Mouse (Mus musculus) cortical plate, adult 2 months (tissue): ENCODE results near the gene Dusp23. TPM values are rescaled to one million over a fixed set of nuclear protein-coding genes. Genes with fewer than 3 reads are reported as not detected.

ENCODE experiments used
- H3K27ac ChIP-seq: fragments of 200-500 bp; 2 replicates; pipeline ENCODE4 v1.5.1; 2012; ENCODE audit warnings: low read length, control low read depth, inconsistent platforms; ENCODE audit not compliant: insufficient read depth
- H3K4me1 ChIP-seq: fragments of 200-500 bp; 2 replicates; pipeline ENCODE4 v1.6.1; 2011; ENCODE audit warnings: low read length; ENCODE audit not compliant: control insufficient read depth, insufficient read depth
- H3K4me3 ChIP-seq: fragments of 200-500 bp; 2 replicates; pipeline ENCODE4 v1.5.1; 2011; ENCODE audit warnings: mild to moderate bottlenecking, low read length, control low read depth; ENCODE audit not compliant: insufficient read depth
- CTCF ChIP-seq: fragments of 200-500 bp; IDR thresholded peaks from 2 replicates; pipeline ENCODE4 v1.5.1; 2011; ENCODE audit warnings: mild to moderate bottlenecking, control low read depth, low read length; ENCODE audit not compliant: insufficient read depth; ENCODE audit errors: extremely low read depth
- POLR2A ChIP-seq: fragments of 200-500 bp; IDR thresholded peaks from 2 replicates; pipeline ENCODE4 v1.6.1; 2011; ENCODE audit warnings: mild to moderate bottlenecking, low read length, control low read depth; ENCODE audit not compliant: insufficient read depth; ENCODE audit errors: extremely low read depth
- polyA plus RNA-seq: library from polyadenylated mRNA; depleted of rRNA; stranded (reverse); fragments of >200 nt; gene quantifications from 2 replicates; pipeline ENCODE4 v1.2.3, GENCODE M21; 2012

Gene Dusp23
- polyA plus RNA-seq, 1 experiment: 11.6 TPM

GRCm38 (mm10) chr1:172612745-172613144, 20.0 kb downstream of the Dusp23 start:
- TF ChIP-seq CTCF: peak; percentile 45
- no peak for TF ChIP-seq POLR2A
- H3K4me3 ChIP-seq: no peak overlapping the region
- no peaks in the 10 kb centered on the region for H3K4me1 ChIP-seq
- H3K27ac ChIP-seq: no peak overlapping the region

GRCm38 (mm10) chr1:172611304-172611703, 21.5 kb downstream of the Dusp23 start:
- Histone ChIP-seq H3K4me1 (no peaks in the 10 kb centered on the region), H3K4me3 (no peak overlapping the region), H3K27ac (no peak overlapping the region)
- TF ChIP-seq CTCF (no peak), POLR2A (no peak)

GRCm38 (mm10) chr1:172602326-172602725, 30.4 kb downstream of the Dusp23 start, which contains the start of gene Fcrl6:
TSS of gene Fcrl6 (minus strand) at chr1:172602551.
- TF ChIP-seq POLR2A: no peak
- TF ChIP-seq CTCF: no peak

GRCm38 (mm10) chr1:172594495-172594894, 38.3 kb downstream of the Dusp23 start:
- no peaks in the 10 kb centered on the region for H3K4me1 ChIP-seq
- no peak for TF ChIP-seq POLR2A
- TF ChIP-seq CTCF: peak; percentile 50
- H3K4me3 ChIP-seq: no peak overlapping the region
- H3K27ac ChIP-seq: no peak overlapping the region

More at GRCm38 (mm10) chr1:172602326-172602725, 30.4 kb downstream of the Dusp23 start, which contains the start of gene Fcrl6:
- H3K4me1 ChIP-seq: no peaks in the 10 kb centered on the region
- H3K4me3 ChIP-seq: no peak within 1 kb of the TSS
- no peak within 1 kb of the TSS for H3K27ac ChIP-seq

GRCm38 (mm10) chr1:172593956-172594355, 38.8 kb downstream of the Dusp23 start:
- no peak for TF ChIP-seq CTCF
- H3K27ac ChIP-seq: no peak overlapping the region
- H3K4me3 ChIP-seq: no peak overlapping the region
- H3K4me1 ChIP-seq: no peaks in the 10 kb centered on the region

- TF ChIP-seq CTCF: no peak
- no peak for TF ChIP-seq POLR2A
- Histone ChIP-seq H3K27ac (no peak overlapping the region), H3K4me1 (no peaks in the 10 kb centered on the region), H3K4me3 (no peak overlapping the region)
Measured at GRCm38 (mm10) chr1:172593321-172593720, 39.4 kb downstream of the Dusp23 start.

- TF ChIP-seq POLR2A (no peak), CTCF (no peak)
- Histone ChIP-seq H3K4me1 (no peaks in the 10 kb centered on the region; the same call in 1 of the 2 replicates), H3K27ac (no peak within 1 kb of the TSS), H3K4me3 (no peak within 1 kb of the TSS)
Measured at GRCm38 (mm10) chr1:172590385-172590784, 42.4 kb downstream of the Dusp23 start, which contains the start of gene Slamf8. TSS of gene Slamf8 (minus strand) at chr1:172590568.

- Histone ChIP-seq H3K27ac (no peak overlapping the region), H3K4me1 (no peaks in the 10 kb centered on the region; the same call in 1 of the 2 replicates), H3K4me3 (no peak overlapping the region)
- TF ChIP-seq CTCF: no peak
- no peak for TF ChIP-seq POLR2A
Measured at GRCm38 (mm10) chr1:172585612-172586567, 46.9 kb downstream of the Dusp23 start.

- H3K27ac ChIP-seq: no peak overlapping the region
- H3K4me3 ChIP-seq: no peak overlapping the region
- H3K4me1 ChIP-seq: no peaks in the 10 kb centered on the region; the same call in 1 of the 2 replicates
- no peak for TF ChIP-seq CTCF
- TF ChIP-seq POLR2A: no peak
Measured at GRCm38 (mm10) chr1:172585026-172585425, 47.7 kb downstream of the Dusp23 start.

GRCm38 (mm10) chr1:172584271-172584670, 48.5 kb downstream of the Dusp23 start:
- Histone ChIP-seq H3K4me3 (no peak overlapping the region), H3K4me1 (no peaks in the 10 kb centered on the region; the same call in 1 of the 2 replicates)
- TF ChIP-seq CTCF: no peak
- no peak for TF ChIP-seq POLR2A

More at GRCm38 (mm10) chr1:172584271-172584670, 48.5 kb downstream of the Dusp23 start:
- no peak overlapping the region for H3K27ac ChIP-seq
